Mouse (Mus musculus) kidney, embryonic 16.5 days (tissue): ENCODE measurements at regions not wholly inside any gene's neighbourhood (a gene's known extent, or its start where the extent isn't known, plus 50 kb on each side); places are given as distances from the start of the nearest gene placed in this dataset.
A peak's percentile ranks its signal among the peaks of the same experiment; 100 is the strongest.
"Not testable (repeated sequence)": the region's sequence is repeated elsewhere in the genome, so short reads cannot be mapped to it uniquely, and the experiment has no call there.

Experiments
- ATAC-seq: fragments of 200-750 bp; cut with Nextera tagmentation; 2 replicates; pipeline ENCODE4 v1.8.0; 2017; ENCODE audit warnings: moderate TSS enrichment; ENCODE audit not compliant: low FRiP score, low TSS enrichment
- H3K27ac ChIP-seq: fragments of 300-500 bp; sonication (generic); 2 replicates; pipeline ENCODE4 v1.5.1; 2014; ENCODE audit warnings: low read length
- H3K27me3 ChIP-seq: fragments of 300-500 bp; sonication (generic); 2 replicates; pipeline ENCODE4 v1.6.1; 2014; ENCODE audit warnings: low read length, control low read depth, mixed read lengths; ENCODE audit not compliant: insufficient read depth
- H3K36me3 ChIP-seq: fragments of 300-500 bp; sonication (generic); 2 replicates; pipeline ENCODE4 v1.6.1; 2014; ENCODE audit warnings: low read length, control low read depth, mixed read lengths; ENCODE audit not compliant: insufficient read depth
- H3K4me1 ChIP-seq: fragments of 300-500 bp; sonication (generic); 2 replicates; pipeline ENCODE4 v1.6.1; 2014; ENCODE audit warnings: low read length, control low read depth, mixed read lengths; ENCODE audit not compliant: insufficient read depth
- H3K4me2 ChIP-seq: fragments of 300-500 bp; sonication (generic); replicated peaks from 2 replicates; pipeline ENCODE4 v1.6.1; 2014; ENCODE audit warnings: low read depth, low read length
- H3K4me3 ChIP-seq: fragments of 300-500 bp; sonication (generic); 2 replicates; pipeline ENCODE4 v1.5.1; 2014; ENCODE audit warnings: mild to moderate bottlenecking, low read length
- H3K9ac ChIP-seq: fragments of 300-500 bp; sonication (generic); replicated peaks from 2 replicates; pipeline ENCODE4 v1.6.1; 2014; ENCODE audit warnings: low read length
- H3K9me3 ChIP-seq: fragments of 300-500 bp; sonication (generic); 2 replicates; pipeline ENCODE4 v1.6.1; 2016; ENCODE audit warnings: low read length, control low read depth
- WGBS: fragments of 180-500 bp; shearing (Covaris S2); extraction: QIAGEN DNeasy Blood & Tissue Kit; methylation state at CpG from one replicate; pipeline ENCODE4 v1.1.7; 2014; 5-methylcytosine and 5-hydroxymethylcytosine counted together

DNA sequence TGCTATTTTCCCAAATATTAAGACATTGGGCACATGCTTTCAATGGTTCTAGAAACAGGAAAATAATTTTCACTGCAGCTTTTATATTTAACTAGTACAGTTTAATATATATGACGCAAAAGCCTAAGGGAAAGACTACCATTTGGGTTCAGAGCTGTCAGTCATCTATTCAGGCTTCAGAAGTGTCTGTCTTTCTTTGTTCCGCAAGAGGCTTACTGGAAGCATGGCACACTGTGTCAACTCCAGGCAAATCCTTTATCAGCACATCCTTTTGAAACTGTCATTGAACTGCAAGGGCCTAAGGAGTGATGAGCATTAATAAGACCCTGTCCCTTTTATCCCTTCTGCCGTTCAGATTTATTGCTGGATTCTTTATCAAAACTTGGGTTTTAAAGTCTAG is 158.2 kb downstream of the Gm5152 start:
- not testable (repeated sequence) for H3K4me1 ChIP-seq, H3K9me3 ChIP-seq, H3K9ac ChIP-seq, H3K27me3 ChIP-seq, ATAC-seq, H3K4me3 ChIP-seq, H3K36me3 ChIP-seq, H3K4me2 ChIP-seq, H3K27ac ChIP-seq
- 82% methylated on average over 3 of the region's 3 CpGs for WGBS

DNA sequence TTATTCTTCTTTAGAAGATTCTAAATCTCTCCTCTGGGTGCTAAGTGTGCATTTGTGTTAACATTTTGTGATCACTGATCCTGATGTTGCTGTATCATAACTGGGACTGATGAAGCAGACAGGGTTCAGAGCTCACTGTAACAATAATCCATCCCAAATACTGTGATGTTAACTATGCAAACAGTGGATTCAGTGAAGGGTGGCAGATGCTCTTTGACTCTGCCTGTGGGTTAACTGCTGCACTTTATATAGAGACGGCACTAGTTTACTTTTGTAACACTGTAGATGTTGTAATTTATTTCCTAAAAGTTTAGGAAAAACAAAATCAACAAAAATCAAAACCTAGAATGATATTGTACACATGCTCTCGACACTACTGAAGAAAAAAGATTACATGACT is 190.9 kb downstream of the Gm5152 start:
- ATAC-seq, result peak; percentile 73; the same call in 1 of the 2 replicates
- 0 out of 2 replicates have a peak, but pooled peaks cover 3% of the 10 kb centered on the region for H3K4me1 ChIP-seq
- H3K4me2 ChIP-seq, result no peak overlapping the region
- no peaks in the 10 kb centered on the region for H3K27me3 ChIP-seq
- WGBS, result 22% methylated on average over 2 of the region's 2 CpGs
- no peak overlapping the region for H3K9ac ChIP-seq
- H3K9me3 ChIP-seq, result no peaks in the 10 kb centered on the region
- H3K36me3 ChIP-seq, result no peaks in the 10 kb centered on the region
- H3K27ac ChIP-seq, result no peak overlapping the region
- H3K4me3 ChIP-seq, result no peak overlapping the region

DNA sequence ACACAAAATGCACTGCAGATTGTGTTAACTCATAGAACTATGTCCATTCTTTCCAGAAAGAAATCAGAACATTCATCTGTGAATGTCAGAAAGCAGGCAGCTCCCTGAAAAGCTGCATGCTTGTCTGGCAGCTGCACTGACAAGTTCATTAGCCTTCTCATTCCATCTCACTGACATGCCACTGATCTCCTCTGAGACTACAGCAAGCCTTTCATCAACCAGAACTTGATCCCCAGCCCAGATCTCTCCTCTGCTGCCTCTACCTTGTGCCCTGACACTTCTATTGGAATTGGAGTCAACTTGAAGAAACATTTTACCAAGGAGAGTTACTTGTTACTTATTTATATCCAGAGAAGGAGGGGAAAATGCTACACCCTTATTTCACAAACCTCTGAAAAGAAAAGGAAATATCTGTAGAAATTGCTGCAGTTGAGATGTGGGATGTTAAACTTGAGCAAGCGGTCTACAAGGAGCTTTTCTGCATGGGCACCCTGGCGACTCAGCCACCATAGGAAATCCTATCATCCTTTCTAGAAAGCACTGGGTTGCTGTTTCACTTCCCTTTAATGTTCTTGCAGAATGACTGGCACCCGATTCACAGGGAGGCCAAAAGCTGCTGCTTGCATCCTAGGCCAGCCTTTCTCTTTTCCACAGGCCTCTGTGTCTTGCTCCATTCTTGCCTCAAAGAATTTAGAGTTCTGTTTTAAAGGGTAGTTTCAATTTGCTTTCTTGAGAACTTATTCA is 191.5 kb downstream of the Gm5152 start:
- no peak for ATAC-seq
- 44% methylated on average over 3 of the region's 3 CpGs for WGBS
- no peak overlapping the region for H3K4me2 ChIP-seq

DNA sequence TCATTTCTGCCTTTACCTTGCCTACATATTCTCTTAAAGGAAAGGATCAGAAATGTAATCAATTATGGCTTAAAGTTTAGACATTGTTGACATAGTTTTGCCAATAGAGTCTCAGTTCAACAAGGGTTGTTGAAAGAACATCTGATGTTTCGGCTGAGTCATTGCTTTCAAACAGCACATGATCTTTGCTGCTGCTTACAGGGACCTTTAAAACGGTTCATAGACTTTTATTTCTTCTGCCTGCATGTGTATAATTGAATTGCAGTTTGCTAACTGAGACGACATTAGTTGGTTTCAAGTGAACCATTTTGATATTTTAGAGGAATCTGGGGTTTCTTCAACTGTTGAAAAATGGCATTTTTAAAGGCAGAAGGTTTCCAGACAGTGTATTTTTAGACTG is 204.7 kb downstream of the Gm5152 start:
- H3K36me3 ChIP-seq, result no peaks in the 10 kb centered on the region
- no peak overlapping the region for H3K9ac ChIP-seq
- no peak overlapping the region for H3K4me2 ChIP-seq
- no peak overlapping the region for H3K27ac ChIP-seq
- 37% methylated on average over 3 of the region's 3 CpGs for WGBS
- no peaks in the 10 kb centered on the region for H3K4me1 ChIP-seq
- H3K4me3 ChIP-seq, result no peak overlapping the region
- no peaks in the 10 kb centered on the region for H3K9me3 ChIP-seq
- no peaks in the 10 kb centered on the region for H3K27me3 ChIP-seq
- ATAC-seq, result no peak

More for the DNA sequence above, 191.5 kb downstream of the Gm5152 start:
- Histone ChIP-seq H3K36me3 (no peaks in the 10 kb centered on the region), H3K4me1 (0 out of 2 replicates have a peak, but pooled peaks cover 3% of the 10 kb centered on the region), H3K27ac (no peak overlapping the region), H3K9ac (no peak overlapping the region), H3K27me3 (no peaks in the 10 kb centered on the region), H3K9me3 (no peaks in the 10 kb centered on the region), H3K4me3 (no peak overlapping the region)

DNA sequence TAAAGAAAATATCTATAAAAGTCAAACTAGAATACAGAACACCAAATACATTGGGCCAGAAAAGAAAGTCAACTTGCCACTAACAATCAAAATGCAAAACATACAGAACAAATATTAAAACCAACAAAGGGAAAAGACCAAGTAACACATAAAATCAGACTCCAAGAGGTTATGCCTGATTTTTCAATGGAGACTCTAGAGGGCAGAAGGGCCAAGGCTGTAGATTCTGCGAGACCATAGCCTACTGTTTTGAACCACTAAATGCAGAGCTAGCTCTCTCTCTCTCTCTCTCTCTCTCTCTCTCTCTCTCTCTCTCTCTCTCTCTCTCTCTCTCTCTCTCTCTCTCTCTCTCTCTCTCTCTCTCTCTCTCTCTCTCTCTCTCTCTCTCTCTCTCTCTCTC is 221.2 kb downstream of the Gm5152 start:
- not testable (repeated sequence) for H3K4me2 ChIP-seq, H3K9me3 ChIP-seq, H3K36me3 ChIP-seq, H3K4me1 ChIP-seq, H3K9ac ChIP-seq, H3K4me3 ChIP-seq, H3K27me3 ChIP-seq, H3K27ac ChIP-seq, ATAC-seq
- 90% methylated on average over 1 of the region's 1 CpGs for WGBS
